Mouse (Mus musculus) natural killer cell, adult 2 months (primary cell): ENCODE results near the gene Olfr1353.
"Not testable (repeated sequence)": the region's sequence is repeated elsewhere in the genome, so short reads cannot be mapped to it uniquely, and the experiment has no call there.

ENCODE experiments used
- DNase-seq, 2 experiments: peaks; one replicate each; pipeline ENCODE4 v3.0.0; 2022; ENCODE audit warnings: low spot score in 2 of 2

The Olfr1353 gene

GRCm38 (mm10) chr10:78963009-78963408 is at the start of gene Olfr1353:
Gene Olfr1353, plus strand, starts transcription at chr10:78963309.
- not testable (repeated sequence) for DNase-seq

DNA sequence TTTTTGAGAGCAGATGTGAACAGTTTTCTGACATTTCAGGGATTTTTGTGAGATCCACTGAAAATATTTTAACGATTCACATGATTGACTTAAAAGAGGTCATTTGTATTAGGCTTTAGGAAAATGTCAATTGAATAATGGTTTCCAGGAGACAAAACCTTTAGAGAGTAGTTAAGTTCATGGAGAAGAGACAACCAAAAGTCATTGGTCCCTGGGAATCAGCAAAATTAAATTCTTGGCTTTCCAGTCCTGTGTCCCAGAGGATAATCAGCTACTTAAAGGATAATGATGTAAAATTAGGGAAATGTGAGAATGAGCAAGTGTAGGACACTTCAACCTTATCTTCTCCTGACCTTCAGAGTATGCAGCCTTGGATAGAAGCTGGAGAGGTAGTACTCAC is 12.8 kb upstream of the Olfr1353 start, which contains the start of gene Olfr8:
Gene Olfr8 (plus strand): TSS at position 301 of the 400 bp plus-strand sequence.
- not testable (repeated sequence) for DNase-seq

DNA sequence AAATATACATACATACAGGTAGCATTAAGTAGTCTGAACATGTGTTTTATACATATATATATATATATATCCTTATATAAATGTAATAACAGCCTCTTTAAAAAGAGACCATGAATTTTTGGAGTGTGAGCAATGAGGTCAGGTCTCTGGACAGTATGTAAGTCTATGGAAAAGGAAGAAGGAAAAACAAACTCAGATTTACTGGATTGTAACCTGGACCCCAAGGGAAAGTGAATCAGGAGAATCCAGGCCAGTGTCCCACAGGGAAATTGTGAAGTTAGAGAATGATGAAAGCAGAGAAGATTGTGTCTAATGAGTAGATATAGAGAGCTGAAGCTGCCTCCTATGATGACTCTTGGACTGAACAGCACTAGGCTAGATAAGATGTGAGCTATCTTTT is 17.6 kb downstream of the Olfr1353 start, which contains the start of gene Olfr1352:
Gene Olfr1352 (plus strand): TSS at position 301 of the 400 bp plus-strand sequence.
- no peak for DNase-seq

- no peak for DNase-seq
Observed at GRCm38 (mm10) chr10:79012172-79012571, 49.1 kb downstream of the Olfr1353 start, which contains the start of gene Olfr1351. Gene Olfr1351, plus strand, starts transcription at chr10:79012472.
